Mouse (Mus musculus) thymus, postnatal 10 days (tissue): Measurements from ENCODE around the gene Rsrc1.

Source experiments
- DNase-seq, 2 experiments: peaks; one replicate each; pipeline ENCODE4 v3.0.0; 2021; ENCODE audit warnings: low spot score in 2 of 2

The Rsrc1 gene

DNA sequence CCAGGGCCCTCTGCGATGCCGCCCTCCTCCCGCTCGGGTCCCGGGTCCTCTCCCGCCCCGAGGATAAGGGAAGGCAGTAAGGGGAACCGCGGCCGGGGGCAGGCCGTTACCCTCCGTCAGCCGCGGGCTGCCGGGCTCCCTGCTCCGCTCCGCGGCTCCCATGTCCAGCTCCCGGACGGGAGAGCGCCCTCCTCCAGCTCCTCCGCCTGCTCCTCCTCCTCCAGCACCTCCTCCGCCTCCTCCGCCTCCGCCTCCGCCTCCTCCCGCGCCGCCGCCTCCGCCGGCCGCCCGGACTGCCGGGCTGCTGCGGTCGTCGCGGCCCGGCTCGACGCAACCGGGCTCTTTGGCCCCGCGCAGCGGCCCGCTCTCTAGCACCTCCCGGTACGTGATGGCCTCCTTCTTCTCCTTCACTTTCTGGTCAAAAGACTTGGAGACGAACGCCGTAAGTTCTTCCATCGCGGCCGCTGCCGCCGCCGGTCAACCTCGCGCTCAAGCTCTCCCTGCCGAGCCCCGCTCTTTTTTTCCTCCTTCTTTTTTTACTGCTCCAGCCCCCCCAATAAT is at the start of gene Rsrc1:
Gene Rsrc1, plus strand, starts transcription at position 290 of the 561 bp plus-strand sequence.
- peak in 1 of 2 experiments; percentile 11 for DNase-seq

DNA sequence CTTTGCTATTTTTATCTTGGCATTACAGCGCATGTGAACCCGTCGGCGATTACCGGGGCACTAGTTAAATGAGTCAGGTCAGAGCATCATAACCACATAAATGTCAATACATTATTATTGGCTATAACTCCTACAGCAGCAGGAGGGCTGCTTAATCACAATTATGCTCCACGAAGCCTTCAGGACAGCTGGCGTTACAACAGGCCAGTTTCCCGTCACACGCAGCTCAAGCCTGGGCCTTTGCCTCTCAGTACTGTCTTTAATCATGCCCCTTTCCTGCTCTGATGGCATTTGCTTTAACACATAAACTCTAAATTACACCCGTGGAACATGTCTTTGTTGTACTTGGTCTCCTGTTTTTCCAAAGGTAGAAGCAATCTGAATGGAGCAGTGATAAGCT is 41.5 kb upstream of the Rsrc1 start:
- no peak for DNase-seq

DNA sequence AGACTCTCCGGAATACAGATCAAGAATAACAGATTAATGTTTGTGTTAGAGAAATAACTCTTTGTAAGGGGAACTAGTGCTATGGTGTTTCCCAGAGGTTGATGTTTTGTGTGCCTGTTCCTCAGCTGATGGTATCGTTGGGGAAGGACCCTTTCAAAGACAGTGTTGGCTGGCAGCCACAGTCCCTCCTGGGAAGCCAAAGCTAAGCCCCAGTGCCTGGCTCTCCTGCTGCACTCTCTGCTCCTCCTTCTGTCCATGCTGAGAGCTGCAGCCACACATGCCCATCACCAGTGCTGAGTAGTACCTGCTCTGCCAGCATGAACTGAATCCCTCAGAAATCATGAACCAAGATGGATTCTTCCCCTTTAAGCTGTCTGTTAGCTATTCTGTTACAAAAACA is 26.1 kb upstream of the Rsrc1 start:
- DNase-seq = no peak

DNA sequence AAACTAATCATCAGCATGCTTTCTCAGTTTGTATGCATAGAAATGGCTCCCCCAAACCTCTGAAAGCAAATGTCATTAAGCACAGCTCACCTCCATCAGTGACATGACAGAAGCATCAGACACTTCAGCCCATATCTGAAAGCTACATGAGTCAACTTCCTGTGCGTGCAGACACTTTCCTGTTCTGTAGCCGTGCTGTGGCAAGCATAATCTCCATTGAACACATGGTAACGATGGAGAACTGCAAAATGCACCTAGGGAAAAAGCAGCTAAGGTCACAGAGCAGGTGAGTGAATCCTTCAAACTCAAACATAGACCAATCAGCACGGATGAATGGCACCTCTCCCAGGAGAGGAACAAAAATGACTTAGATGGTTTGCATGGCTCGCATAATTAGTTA is 21.2 kb upstream of the Rsrc1 start:
- DNase-seq = no peak

DNA sequence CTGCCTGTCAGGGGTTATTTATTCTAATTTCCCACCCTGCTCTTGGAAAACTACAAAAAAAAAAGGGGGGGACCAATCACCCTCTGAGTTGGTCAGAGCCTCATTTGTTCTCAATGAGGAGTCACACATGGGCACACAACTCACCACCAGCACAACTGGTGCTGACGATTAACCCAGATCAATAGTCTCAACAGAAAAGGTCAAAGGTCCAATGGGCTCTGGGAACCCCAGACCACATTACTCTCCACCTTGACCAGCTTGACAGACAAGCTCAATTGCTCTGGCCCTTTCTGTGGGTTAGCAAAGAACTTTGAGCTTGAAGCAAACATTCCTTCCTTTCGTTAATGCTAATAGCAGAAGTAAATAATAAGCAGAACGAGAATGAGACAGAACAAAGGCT is 16.3 kb upstream of the Rsrc1 start:
- DNase-seq = no peak

DNA sequence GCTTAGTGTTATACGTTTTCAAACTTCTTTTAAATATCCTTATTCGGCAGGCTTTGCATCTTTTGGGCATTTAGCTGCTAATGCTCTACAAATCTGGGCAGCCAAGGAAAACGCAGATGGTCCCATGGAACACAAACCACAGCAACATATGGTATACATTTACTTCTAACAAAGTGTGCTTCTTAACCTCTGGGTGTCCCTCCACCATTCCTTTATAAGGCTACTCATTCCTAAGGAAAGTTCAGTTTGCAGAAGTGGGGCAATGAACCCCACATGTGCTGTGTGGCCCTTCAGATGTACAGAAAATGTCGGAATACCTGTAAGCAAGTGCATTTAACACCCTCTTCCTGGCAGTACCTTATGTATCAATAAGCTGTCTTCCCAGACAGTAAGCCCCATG is 13.7 kb upstream of the Rsrc1 start:
- no peak for DNase-seq

DNA sequence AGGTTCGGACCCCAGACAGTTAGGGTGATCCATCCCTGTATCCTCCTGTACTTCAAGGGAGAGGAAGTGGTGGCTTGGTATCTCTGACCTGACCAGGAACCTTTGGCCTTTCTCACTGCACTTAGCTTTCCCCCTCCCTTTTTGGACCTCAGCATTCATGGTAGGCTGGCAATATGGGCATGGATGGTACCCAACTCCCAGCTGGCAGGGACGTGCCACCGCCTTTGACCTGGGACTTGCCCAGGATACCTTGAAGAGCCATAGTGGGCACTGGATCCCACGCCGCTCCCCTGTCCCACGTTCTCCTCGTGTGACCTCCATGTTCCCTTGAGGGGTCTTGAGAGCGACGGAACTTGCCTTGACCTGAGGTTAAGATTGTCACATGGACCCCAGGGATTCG is 10.9 kb upstream of the Rsrc1 start:
- no peak for DNase-seq

DNA sequence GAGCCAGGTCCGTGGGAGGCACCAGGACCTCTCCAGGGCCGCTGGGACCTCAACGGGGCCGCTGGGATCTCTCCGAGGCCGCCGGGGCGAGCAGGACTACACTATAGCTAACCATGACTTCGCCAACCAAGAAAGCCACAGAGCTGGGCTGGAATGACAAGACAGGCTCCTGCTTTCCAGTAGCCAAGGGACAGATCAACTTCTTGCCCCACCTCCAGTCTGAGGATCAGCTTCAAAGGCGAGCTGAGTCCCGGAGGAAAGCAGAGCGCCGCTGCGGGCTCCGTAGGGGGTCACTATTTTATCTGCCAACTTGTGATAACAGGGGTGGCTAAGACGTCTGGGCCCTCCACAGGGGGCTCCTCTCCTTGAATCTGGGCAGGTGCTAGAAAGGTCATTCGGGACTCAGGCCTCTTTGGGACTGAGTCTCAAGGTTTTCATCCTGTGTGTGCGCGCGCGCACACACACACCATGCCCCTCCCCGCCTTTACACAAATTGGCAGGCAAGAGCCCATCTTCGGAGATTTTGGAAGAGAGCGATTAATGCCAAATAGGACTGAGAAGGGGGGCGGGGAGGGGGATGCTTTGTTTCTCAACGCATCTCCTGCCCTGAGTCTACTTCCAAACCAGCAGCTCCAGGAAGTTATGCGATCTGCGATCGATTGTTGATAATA is 10.4 kb upstream of the Rsrc1 start:
- no peak for DNase-seq

DNA sequence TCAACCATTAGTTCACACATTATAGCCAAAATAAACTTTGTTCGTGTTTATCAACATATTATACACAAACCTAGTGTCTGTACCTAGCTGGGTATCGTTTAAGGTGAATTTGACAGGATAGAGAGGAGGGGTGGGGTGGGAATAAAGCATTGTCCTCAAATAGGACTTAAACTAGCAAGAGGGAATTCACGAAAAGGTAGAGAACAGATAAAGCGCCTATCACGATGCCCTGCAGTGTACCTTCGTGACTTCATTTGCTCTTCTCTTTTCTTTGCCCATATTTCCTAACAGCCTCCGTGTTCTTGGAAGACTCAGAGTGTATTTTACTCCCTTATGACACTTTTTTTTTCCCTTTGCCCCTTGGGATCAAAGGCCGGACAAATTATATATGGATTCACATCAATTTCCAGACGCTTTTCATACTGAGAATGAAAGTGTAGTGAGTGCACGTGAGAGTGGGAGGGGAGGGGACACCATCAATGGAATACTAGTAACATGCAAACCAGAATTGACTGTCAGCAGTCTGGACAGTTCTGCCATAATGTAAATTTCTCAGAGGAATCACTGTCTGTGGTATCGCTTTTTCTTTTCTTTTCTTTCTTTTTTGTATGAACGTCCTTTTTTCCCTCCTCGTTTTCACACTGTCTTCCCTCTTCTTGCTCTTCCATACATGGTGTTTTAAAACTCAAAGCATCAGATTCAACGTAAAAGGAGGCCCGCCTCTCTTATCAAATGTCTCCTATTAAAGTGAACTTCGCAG is 8.8 kb upstream of the Rsrc1 start:
- DNase-seq = no peak

DNA sequence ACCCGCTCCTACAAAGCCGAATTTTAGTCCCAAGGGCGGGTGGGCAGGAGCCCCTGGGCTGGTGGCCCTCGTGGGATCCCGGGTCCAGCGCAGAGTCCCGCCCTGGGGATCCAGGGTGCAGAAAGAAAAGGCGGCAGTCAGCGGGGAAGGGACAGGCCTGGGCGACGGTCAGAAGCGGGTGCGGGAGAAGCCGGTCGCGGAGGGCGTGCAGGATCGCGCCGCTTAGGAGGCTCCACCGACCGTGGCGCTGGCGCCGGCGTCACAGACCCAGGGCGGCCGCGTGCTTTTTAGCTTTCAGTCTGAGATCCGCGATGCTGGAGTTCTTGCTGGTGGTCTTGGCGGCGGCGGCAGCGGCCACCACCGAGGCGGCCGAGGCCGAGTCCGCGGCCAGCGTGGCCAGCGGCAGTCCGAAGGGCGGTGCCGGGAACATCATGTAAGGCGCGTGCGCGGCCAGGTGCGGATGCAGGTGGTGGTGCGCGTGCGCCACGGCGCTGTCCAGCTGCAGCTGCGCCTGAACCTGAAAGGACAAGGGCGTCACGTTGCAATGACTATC is 7.7 kb upstream of the Rsrc1 start:
- peak in 1 of 2 experiments; percentile 22 for DNase-seq

DNA sequence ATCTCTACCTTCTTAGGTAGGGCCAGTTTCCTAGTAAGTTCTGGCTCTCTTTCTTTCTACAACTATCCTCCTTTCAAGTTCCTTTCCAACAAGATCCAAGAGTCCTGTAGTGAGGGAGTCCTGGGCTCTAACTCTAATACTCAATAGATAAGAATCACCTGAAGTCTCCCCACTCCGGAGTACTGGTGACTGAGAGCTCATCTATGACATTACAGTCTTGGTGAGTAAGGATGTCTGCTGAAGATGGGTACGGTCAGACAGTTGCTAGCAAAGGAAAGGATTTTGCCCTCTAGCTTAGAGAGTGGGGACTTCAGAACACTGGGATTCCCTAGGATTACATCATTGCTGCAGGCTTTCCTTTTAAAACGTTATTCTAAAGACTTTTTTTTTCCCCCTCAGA is 6.7 kb upstream of the Rsrc1 start:
- DNase-seq = no peak

DNA sequence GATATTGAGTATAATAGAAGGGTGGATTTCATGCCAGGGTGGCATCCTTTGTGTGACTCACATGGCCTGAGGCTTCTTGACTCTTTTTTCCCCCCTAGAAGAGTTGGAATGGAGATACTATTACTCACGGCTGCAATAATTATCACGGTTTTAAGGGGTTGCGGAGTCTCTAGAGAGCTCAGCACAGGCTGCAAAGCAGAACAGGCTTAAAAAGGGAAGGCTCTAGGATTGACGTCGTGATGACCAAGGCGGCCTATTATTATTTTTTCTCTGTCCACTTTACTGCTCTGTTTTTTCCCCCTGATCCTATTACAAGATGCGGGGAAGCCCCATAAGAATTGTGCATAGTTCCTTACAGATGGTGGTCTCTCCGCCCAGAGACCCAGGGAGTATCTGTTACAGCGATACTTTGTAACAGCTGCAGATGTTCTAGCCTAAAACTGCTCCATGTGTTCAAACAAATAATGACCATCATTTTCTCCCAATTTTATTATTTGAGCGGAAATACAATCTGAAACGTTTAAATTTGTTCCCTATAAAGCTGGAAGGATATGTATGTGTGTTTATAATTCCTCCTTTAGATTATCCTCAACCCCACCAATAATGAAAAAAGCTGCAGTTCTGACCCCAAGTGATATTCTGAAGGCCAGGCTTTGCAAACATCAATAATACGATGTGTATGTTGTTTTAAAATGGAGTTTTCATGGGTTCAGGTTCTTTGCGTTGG is 4.1 kb upstream of the Rsrc1 start:
- no peak for DNase-seq

DNA sequence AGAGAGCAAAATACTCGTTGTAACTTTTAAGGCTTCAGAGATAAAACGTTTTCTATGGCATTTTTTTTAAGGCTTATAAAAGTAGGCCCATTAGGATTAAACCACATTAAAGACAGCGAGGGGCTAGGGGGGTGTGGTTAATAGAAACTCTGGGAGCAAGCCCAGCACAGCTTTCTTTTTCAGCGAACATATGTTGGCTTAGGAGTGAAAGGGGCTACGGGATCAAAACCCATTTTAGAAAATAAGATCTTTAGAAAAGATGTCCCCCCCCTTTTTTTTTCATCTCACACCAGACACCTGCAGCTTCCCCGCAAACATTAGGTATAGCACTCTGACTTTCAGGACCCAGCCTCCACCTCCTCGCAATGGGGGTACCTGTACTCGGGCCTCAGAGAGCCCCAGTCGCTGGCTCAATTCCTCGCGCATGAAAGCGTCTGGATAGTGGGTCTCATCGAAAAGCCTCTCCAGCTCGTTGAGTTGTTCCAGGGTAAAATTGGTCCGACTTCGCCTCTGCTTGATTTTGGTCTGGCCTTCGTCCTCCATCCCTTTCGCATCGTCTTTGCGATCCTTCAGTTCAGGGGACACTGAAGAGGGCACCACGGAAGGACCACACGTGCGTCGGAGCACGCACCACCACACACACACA is 3.3 kb upstream of the Rsrc1 start:
- no peak for DNase-seq

DNA sequence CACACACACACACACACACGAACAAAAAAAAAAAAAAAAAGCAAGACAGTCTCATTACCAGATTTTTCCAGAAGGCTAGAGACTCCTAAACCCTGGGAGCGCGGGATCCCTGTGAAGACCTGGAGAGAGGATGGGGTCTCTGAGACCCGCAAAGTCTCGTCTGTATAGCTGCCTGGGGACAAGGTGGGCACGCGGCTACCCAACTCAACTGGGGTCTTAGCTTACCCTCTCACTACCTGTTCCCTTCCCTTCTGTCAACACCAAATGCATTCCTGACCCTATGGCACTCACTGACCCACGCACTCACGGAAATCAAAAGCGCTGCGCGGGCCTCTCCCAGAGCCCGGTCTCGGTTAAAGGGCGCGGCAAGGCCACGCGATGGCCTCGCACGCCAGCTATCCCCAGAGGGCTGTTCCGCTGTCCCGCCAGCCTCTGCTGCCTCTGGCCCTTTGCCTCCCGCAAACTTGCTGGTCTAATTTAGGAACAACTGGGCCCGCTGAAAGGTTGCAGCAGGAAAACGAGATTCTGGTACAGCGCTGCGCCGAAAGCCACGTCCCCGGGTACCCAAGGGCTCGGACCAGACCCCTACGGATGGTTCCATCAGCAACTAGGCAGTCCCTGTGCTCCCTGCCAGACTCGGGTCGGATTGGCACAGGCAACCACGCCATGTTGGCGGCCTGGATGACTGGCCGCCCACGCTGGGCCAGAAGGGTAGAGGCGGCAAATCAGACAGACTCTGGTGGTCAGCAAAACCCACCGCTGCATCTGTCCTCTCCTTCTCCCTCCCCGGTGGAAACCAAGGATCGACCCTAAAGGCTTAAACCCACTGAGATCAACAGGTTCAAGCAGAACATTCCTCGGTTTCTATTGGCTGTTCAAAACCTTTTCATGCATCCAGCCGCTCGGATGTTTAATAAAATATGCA is 2.5 kb upstream of the Rsrc1 start:
- no peak for DNase-seq

DNA sequence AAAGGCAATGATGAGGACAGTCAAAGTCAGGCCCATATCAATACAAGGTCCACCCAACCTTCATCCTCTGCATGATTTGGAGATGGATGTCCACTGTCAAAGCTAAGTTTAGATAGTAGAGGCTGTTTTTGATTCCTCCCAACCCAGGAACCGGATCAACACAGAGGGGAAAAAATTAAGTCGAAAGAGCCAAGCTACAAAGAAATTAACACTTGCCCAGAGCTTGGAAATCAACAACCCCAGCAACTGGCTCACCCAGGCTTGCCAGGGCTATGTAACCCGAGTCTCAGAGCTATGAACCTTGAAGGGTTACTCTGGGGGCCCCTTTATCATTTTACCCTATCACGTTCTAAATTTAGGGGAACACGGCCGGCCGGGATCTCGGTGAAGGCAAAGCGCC is 1.7 kb upstream of the Rsrc1 start:
- DNase-seq = no peak

DNA sequence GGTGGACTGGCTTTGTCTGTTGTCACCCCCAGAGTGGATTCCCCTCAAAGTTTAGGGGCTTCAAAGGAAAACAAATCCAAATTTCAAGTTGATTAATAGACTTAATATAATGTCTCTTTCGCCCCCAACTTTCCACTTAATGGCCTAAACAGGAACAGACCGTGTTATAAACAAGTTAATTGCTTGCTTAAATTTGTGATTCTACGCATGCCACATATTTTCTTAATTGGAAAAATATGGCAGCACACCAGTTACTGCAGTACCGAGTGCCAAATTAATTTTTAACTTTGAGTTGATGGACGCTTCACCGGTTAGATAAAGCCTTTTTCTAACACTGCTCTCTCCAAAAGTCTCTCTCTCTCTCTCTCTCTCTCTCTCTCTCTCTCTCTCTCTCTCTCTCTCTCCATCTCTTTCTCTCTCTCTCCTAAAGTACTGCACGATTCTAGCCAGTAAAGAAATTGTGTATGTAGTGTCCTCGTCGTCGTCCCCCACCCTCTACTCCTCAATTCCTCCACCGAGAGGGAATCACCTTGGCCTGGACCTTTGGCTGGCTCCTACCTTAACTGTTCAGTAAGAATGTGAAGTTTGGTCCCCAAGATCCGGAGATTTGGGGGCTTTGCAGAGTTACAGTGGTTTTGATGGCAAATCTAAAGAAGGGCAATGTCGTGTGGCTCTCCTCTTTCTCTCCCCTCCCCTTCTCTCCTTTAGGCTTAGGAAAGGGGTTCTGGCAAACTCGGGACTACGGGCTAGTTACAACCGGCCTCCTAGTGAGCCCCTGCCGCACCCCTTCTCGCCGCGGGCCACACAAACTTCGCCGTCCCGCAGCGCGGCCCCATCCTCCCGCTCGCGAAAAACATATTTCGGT is 847 bp upstream of the Rsrc1 start:
- no peak for DNase-seq

DNA sequence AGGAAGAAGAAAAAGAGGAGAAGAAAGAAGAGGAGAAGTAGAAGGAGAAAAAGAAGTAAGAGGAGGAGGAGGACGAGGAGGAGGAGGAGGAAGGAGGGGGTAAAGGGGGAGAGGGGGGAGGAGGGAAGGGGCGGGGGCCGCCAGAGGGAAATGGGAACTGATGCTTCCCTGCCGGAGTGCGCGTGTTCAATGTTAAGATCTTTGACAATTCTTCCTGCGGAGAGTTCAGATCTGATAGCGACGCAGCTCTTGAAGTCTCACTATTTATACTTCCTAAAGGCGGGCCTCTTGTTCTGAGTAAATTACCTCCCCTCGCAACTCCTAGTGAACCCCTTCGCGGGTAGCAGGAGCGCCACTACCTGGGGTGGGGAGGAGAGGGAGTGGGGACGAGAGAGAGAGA is 516 bp downstream of the Rsrc1 start, which contains the start of gene Shox2:
Gene Shox2, minus strand, starts transcription at position 66 of the 400 bp plus-strand sequence.
- no peak for DNase-seq

DNA sequence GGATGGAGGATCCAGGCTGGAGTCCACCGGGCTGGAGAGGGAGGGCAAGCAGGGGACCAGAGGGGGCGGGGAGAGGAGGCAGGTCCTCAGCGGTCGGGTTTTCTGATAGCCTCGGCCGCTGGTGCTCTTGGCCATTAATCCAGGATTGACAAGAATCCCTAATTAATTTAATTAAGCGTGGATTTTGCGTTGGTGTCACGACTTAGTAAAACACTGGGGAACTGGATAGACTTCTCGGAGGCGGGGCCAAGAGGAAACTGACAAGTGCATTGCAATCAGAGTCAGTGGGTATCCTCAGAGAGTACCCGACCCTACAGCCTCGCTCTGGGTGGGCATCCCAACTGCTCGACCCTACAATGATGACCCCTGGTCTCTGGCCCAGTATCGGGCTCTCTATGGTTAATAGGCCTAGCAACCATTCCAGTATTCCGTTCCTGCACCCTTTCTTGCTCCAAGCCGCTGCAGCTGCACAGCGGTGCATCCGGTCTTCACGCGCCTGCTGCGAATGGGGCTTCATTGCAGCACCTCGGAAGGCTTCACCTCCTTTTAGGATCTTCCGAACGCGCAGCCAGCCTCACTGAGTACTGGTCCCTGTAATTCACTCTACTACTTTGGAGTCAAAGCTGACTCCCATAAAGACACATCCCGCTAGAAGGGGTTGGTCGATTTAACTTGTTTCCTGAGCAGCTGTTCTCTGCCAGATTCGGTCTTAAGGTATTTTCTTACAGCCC is 1.2 kb downstream of the Rsrc1 start:
- DNase-seq = peak; percentile 32 to 34

DNA sequence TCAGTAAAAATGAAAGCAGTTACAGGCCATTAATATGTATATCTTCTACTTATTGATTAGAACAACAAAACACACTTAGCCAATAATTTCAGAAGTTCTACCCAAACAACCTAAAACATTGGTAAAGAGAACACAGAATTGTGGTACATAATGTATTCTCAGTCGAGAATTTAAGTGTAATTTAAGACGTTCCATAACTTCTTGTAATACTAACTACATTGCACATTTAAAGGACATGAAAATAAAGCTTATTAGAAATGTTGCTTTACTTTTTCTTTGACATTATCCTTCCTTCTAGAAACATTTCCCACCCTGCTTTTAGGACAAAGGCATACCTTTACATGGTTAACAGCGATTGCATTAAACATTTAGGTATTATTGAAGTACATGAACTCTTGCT is 2.3 kb downstream of the Rsrc1 start:
- DNase-seq = no peak
